Mouse (Mus musculus) heart, postnatal 4 days (tissue): ENCODE measurements around the gene Zc3h6. TPM values are rescaled to one million over a fixed set of nuclear protein-coding genes. Genes with fewer than 3 reads are reported as not detected.

ENCODE experiments used
- DNase-seq: peaks from one replicate; pipeline ENCODE4 v3.0.0; 2021
- microRNA-seq, 2 experiments: library from miRNA; unstranded; fragments of <30 nt; microRNA quantifications; one replicate each; pipeline ENCODE4 v1.2.0; 2021 to 2022
- total RNA-seq, 2 experiments: library from RNA; stranded (reverse); gene quantifications; 2 replicates each; pipeline ENCODE4 v1.2.3; 2021

Gene Zc3h6
- total RNA-seq, 2 experiments from 2014 or later, result 3.6 to 5.1 TPM

DNA sequence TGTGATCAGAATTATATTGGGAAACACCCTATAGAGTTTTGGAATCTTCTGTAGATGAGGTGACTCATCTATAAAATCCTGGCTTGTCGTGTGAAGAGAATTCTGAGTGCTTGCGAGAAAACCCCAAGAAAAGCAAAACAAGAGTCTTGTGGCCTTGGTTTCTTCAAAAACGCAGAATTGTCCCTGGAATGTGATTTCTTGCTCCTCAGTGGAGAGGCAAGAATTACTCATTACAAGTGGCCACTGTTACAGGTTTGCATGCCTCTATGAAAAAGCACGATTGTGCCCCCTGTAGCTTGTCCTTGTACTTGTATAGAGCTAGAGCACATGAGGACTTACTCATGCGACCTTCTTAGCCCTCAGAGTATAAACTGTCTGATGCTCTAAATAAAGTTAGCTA lies 68.2 kb downstream of the Zc3h6 start:
- no peak for DNase-seq

DNA sequence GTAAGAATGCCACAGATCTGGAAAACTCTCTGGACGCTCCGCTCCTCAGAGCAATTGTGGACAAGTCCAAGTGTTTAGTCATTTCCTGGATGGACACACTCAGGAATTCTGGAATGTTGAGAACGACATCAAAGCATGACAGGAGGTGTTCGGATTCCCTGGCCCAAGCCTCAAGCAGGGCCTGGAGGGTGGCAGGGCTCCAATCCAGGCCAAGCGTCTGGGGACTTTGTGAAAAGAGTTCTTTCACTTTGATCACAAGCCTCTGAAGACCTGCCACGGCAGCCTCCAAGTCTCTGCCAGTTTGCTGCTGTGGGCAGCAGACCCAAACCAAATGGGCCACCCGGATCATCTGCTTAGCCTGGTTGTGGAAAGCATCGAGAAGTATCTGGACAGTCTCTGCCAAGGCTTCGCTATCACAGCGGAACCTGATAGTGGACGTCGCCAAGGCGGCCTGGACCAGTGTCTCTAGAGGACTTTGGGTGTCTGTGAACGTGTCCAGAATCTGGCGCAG lies 71.3 kb downstream of the Zc3h6 start:
- peak; percentile 11 for DNase-seq

DNA sequence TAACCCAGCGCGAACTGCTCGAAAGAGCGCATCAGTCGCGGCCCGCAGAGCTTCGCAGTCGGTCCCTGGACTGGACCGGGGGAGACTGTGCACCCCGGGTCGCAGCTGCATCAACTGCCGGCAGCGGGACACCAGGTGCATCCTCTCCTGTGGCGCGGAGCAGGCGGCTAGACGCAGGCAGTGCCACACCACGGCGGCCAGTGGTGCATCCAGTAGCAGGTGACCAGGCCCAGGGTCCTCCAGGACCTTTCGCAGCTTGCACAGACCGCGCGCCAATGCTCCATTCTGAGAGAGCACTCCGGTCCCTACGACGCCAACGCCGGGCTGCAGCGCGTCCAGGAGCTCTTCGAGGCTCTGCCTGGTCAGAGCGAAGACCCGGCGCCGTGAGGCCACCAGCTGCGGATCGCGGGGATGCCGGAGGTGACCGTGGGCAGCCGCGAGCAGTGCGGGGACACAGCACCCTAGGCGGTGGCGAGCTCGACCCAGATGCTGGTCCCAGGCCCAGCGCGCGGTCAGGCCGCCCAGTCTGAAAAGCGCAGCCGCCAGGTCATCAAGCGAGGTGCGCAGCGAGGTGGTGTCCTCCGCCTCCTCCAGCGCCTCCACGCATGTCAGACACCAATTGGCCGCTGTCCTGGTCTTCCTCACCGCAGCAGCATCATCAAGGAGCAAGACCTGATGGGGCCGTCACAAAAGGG lies 71.9 kb downstream of the Zc3h6 start:
- peak; percentile 20 for DNase-seq

DNA sequence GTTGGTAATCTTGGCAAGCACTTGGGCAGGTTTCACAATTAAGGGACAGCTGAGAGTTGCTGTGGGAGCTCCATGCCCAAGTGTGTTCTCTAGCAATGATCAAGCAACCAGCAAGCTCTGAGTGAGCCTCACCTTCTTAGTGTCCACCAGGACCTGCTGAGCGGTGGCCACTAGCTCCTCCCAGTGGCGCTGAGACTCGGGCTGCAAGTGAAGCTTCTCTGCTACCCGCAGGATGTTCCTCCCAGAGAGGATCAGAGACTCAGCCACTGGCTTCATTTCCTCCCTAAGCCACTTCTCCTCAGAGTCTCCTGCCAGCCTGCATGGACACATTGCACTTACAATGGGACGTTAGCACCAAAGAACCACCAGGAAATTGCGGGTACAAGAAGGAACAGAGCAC lies 73.4 kb downstream of the Zc3h6 start:
- peak; percentile 6 for DNase-seq

DNA sequence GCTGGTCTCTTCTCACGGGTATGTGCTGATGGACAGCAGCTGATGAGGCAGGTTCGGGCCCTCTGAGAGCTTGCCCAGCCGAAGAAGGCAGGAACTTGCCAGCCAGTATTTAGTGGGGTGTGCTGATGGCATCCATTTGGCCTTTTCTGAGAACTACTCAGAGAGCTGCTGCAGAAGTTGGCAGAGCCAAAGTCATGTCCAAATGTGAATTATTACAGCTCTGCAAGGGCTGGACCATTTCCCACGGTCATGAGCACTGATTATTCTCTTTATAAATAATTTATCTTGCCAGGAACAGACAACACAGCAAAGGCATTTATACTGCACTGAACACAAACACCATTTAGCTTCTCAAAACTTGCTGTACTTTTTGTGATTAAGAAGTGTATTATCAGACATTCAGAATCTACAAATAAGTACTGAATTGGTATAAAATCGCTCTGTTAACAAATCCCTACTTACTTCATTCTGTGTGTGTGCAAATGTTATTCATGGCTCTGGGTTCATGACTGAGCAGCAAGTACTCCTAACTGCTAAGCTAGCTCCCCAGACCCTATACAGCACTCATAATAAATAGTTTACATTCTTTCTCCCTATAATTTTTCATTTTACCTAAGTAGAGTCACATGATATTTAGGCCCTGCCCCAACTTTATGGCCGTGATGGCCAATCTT lies 79.1 kb downstream of the Zc3h6 start:
- peak; percentile 31 for DNase-seq

DNA sequence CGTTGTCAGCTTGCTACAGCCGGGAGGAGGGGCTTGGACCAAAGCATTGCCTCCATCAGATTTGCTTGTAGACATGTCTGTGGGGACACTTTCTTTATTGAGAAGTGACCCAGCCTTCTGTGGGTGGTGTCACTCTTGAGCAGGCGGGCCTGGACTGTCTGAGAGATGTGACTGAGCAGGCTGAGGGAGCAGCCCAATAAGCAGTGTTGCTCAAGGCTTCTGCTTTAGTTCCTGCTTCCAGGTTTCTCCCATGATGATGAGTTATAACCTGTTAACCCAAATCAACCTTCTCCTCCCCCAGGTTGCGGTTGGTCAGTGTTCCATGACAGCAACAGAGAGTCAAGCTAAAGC lies 79.6 kb downstream of the Zc3h6 start:
- DNase-seq, result no peak

DNA sequence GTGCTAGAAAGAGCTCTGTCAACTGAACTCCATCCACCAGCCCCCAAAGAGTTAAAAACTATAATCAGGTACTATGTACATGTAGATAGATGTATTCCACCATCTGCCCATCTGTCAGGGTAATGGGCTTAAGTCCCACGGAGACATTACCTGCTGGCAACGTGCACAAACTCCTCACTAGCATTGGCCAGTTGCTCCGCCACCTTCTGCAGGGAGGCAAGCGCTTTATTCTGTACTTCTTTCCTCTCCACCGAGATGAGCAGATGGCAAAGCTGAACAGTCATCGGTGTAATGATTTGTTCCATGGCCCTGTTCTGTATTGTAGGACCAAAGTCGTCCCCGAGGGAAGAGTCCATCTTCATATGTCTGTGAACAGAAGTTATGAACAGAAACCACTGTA lies 80.6 kb downstream of the Zc3h6 start, which contains the start of gene Vinac1:
Gene Vinac1 (minus strand): TSS at position 362 of the 400 bp plus-strand sequence.
- no peak for DNase-seq

DNA sequence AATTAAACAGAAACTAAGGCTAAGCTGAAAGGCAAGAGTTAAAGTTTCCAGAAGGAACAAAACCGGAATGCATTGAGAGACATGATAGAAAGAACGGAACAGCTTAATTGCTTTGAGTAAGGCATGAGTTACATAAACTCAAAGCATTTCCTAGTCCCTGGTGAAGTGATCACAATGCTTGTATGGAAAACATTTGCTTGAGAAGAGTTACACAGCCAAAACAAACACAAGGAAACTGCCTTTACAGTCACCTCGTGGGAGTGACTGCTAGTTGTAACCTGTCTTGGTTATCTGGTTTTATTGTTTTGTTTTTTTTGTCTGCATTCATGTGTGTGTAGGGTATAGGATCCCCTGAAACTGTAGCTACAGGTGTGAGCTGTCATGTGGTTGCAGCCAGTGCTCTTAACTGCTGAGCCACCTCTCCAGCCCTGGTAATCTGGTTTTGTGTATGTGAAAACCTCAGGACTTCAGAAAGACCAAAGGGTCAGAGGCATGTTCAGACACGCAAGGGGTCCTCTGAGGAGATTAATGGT lies 85.3 kb downstream of the Zc3h6 start:
- no peak for DNase-seq

DNA sequence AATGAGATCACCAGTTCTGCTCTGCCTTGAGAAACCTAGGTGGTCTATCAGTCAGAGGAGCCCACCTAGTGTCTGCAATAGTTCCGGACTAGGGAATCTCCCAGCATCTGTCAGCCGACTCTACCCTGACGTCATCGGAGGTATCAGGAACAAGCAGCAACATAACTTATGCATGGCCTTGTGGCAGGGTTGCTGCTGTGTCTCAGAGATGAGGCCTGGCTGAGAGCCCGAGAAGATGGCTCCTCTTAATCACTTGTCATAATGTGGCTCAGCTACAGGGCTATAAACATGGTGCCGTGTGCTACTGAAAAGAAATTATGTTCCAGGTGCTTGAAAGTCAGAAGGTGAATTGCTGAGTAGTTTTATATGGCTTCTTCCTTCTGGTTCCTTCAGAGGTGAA lies 88.5 kb downstream of the Zc3h6 start:
- DNase-seq, result no peak

DNA sequence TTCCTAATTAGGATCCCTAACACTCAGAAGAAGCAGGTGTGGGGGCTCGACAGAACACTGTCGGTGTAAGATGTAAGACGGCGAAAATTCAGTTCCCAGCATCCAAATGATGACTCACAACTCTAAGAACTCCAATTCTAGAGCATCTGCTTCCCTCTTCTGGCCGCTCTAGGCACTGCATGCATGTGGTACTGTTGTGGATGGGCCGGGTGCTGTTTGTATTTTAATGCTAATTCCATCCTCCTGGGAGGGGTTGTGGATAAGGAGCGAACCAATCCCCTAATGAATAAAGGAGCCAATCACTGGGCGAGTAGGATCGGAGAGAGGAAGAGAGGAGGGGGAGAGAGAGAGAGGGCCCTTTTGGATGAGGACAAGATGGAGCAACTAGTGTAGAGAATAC lies 89.4 kb downstream of the Zc3h6 start:
- peak; percentile 30 for DNase-seq

DNA sequence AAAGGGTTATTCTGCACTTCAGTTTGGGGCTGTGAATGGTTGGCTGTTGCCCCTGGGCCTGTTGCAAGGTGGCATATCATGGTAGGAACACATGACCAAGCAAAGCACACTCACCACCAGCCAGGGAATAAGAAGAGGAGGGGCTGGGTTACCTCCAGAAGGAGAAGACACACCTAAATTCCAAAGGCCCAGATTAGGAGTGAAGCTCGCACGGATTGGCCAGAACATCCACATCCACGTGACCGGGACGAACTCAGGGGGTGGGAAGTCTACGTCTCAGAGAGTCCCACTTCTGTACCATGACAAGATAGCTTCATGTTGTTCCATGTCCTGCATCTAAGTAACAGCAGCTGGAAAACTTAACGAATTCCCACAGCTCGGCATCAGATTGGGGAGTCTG lies 90.1 kb downstream of the Zc3h6 start:
- DNase-seq, result no peak

DNA sequence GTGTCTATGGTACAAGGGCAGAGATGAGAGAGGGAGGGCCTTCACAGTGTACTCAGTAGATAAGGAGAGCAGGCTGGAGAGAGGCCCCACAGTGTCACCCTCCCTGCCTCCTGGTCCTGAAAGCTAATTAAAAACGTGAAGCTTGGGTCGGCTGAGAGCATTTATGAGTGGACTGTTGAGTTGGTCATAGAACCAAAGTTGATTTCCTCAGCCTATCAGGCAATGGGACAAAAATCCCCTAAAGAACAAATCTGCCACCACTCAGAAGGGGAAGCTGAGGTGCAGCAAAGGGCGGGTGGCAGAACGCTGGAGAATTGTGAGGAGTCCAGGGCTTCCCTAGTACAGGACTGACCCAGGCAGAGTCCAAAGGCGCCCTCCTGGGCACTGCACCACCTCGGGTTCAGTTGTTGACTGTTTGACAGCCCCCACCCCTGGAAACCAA lies 90.7 kb downstream of the Zc3h6 start:
- DNase-seq, result no peak

DNA sequence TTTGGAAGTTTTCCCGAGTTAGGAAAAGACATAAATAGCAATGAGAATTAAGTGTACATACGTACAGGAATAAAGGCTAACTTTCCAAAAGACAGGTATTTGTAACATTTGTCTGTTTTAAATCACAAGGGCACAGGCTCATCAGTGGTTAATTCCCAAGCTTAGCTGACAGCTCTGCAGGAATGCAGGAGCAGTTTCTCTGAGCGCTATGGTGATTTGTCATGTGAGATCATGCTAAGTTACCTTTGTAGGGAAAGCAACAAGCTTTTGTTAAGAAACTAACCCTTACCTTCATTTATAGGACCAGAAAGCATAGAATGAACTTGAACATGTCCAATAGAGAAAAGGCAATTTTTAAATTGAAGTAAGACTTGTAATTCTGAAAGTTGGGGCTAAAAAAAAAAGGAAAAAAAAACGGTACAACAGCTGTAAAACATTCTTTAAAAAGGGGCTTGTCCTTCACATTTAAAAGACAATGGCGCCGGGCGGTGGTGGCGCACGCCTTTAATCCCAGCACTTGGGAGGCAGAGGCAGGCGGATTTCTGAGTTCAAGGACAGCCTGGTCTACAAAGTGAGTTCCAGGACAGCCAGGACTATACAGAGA lies 94.4 kb downstream of the Zc3h6 start:
- DNase-seq, result no peak

DNA sequence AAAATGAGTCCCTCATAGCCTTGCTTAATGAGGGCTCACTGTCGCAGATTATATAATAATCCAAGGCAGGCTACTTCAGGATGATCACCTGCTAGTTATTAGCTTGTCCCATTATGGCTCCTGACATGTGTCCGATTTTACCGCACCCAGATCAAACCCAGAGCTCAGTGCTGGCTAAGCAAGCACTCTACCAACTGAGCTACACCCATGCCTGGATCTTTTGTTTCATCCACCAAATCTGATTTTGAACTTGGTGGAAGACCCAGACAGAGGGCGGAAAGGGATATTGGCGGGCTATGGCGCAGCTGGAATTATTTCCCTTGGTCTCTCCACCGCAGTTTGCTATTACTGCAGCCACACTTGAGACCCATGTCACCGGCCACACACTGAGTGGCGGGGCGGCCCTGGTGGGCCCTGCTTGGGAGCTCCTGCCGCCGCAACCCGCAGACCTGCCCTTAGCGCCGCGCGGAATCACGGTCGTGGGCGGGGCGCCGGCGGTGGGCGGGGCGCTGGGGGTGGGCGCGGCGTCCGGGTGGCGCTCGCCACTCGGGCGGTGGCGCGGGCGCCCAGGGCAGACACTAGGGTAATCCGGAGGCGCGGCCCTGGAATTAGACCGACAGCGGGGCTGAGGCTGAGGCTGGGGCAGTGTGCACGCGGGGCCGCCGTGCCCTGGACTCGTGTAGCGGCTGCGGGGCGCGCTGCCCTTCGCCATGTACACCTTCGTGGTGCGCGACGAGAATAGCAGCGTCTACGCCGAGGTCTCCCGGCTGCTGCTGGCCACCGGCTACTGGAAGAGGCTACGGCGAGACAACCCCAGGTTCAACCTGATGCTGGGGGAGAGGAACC lies 98.5 kb downstream of the Zc3h6 start, which contains the start of gene Ttl:
Gene Ttl (plus strand): TSS at position 506 of the 846 bp plus-strand sequence.
- peak; percentile 82 for DNase-seq

DNA sequence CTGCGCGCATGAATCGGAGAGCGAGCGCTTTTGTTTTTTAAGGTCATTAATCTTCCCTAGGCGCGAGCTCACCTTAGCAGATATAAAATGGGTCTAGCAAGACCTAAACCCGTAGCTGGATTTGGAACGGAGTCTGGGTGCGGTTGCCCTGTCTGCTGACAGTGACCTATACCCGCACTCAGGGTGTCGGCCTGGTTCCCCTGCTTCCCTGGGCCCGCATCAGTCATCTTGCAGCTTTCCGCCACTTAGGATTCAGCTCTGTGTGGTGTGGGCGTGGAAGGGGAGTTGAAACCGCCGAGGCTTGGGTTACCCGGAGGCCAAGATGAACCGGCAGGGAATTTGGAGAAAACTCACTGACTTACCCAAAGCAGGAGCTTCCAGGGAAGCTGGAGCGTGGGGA lies 99.1 kb downstream of the Zc3h6 start:
- peak; percentile 50 for DNase-seq

Small RNAs within 50 kb of the gene (microRNA-seq; reads per million reads assigned to microRNA genes)
- gene Gm22859, result 0 reads per million in 2 experiments

Other genes with a start within 250 kb of the Zc3h6 start
- 10 to 100 TPM; 24.5 to 24.6 TPM for gene Tmem87b, start 149.3 kb upstream of the Zc3h6 start, total RNA-seq
- under 1 TPM; 0.54 to 0.74 TPM for gene Fbln7, start 104.4 kb upstream of the Zc3h6 start, total RNA-seq
- 1 to 10 TPM; 3.0 to 3.3 TPM for gene Zc3h8, start 23.3 kb upstream of the Zc3h6 start, total RNA-seq
- 10 to 100 TPM; 12.0 to 14.9 TPM for gene Gm10762, start 323 bp downstream of the Zc3h6 start, total RNA-seq
- under 1 TPM in 1 of 2 experiments, not detected in 1; 0.07 TPM for gene Vinac1, start 80.8 kb downstream of the Zc3h6 start, total RNA-seq
- 10 to 100 TPM; 18.7 to 18.9 TPM for gene Ttl, start 98.5 kb downstream of the Zc3h6 start, total RNA-seq
- 10 to 100 TPM; 14.3 to 15.5 TPM for gene Polr1b, start 133.6 kb downstream of the Zc3h6 start, total RNA-seq
- 10 to 100 TPM in 1 of 2 experiments, 1 to 10 TPM in 1; 9.6 to 10.6 TPM for gene Chchd5, start 162.3 kb downstream of the Zc3h6 start, total RNA-seq
- 10 to 100 TPM; 31.3 to 34.4 TPM for gene Slc20a1, start 231.4 kb downstream of the Zc3h6 start, total RNA-seq